Mouse (Mus musculus) layer of hippocampus, adult 8-10 months (tissue): ENCODE data around the gene Tbx1. TPM values are rescaled to one million over a fixed set of nuclear protein-coding genes. Genes with fewer than 3 reads are reported as not detected.
"Not testable (repeated sequence)": the region's sequence is repeated elsewhere in the genome, so short reads cannot be mapped to it uniquely, and the experiment has no call there.

Experiments used
- DNase-seq, 2 experiments: peaks; one replicate each; pipeline ENCODE4 v3.0.0; 2022; ENCODE audit warnings: low spot score in 2 of 2
- total RNA-seq, 4 experiments: library from RNA; stranded (reverse); gene quantifications; 2 replicates each; pipeline ENCODE4 v1.2.4; 2022

The Tbx1 gene
- total RNA-seq, 4 experiments from 2014 or later, result 0.70 to 1.7 (median 1.3) TPM

DNA sequence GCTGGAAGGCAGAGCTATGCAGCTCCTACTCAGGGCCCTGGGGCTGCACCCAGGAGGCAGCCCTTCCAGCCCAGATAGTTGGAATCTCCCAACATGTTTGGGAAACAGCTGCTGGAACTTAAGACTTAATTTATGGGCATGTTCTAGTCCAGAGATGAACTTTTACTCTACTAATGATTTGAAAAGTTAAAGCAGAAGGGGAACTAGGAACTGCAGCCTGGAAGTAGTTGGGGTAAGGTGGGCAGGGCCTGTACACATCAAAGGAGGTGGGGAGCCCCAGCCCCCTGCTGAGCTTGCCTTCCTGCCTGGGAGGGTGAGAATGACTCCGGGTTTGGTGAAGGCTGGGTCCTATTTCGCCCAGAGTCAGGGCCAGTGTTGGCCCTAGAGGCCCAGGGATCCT lies 35.8 kb downstream of the Tbx1 start:
- DNase-seq, result no peak

DNA sequence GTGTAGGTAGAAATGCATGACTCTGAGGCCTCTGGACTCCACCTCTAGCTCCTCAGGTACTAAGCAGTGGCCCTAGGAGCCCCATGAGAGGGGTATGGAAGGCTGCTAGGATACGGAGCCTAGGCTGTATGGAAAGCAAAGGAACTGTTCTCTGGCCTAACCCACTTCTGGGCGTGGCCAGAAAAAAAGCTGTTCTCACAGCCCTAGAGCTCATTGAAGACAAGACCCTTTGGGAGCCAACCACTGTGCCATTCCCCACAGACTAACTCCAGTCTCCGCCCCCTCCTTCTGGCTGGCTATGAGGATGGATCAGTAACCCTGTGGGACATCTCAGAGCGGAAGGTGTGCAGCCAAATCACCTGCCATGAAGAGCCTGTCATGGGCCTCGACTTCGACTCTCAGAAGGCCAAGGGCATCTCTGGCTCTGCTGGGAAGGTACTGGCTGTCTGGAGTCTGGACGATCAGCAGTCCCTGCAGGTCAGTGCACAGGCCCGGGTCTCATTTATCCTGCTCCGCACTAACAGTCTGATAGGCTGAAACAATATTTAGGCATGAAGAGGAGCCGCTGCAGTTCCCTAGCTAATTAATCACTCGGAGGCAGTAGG lies 38.3 kb downstream of the Tbx1 start:
- no peak for DNase-seq

DNA sequence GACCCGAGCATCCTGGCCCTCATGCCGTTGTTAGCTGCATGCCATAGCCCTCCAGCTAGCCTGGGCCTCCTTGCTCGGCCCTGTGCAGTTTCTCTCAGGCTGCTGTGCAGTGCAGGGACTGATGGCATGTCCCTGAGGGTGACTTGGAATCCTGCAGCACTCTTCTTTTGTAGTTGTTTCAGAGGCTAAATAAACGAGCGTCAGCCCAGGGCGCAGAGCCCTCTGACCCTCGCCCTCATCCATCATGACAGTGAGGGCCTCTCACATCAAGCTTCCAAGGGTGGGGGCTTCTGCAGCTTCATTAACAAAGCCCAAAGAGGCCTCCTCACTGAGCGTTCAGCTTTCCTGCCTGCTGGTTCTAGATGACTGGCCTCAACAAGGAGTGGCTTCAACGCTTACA lies 38.9 kb downstream of the Tbx1 start:
- DNase-seq, result no peak

DNA sequence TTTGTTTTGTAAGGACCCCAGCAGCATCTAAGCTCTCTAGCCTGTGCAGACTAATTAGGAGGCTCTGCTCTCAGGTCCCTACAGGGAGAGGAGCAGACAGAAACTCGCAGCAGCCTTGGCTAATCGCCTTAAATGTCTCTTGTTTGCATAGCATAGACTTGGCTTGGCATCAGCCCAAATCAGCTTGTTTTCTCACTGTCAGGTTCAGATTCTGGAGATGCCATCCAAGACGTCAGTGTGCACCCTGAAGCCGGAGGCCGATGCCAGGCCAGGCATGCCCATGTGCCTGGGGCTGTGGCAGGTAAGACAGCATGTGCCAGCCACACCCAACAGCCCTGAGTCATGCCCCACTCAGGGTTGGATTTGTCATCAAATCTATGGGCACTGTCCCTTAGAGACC lies 42.6 kb downstream of the Tbx1 start:
- no peak for DNase-seq

DNA sequence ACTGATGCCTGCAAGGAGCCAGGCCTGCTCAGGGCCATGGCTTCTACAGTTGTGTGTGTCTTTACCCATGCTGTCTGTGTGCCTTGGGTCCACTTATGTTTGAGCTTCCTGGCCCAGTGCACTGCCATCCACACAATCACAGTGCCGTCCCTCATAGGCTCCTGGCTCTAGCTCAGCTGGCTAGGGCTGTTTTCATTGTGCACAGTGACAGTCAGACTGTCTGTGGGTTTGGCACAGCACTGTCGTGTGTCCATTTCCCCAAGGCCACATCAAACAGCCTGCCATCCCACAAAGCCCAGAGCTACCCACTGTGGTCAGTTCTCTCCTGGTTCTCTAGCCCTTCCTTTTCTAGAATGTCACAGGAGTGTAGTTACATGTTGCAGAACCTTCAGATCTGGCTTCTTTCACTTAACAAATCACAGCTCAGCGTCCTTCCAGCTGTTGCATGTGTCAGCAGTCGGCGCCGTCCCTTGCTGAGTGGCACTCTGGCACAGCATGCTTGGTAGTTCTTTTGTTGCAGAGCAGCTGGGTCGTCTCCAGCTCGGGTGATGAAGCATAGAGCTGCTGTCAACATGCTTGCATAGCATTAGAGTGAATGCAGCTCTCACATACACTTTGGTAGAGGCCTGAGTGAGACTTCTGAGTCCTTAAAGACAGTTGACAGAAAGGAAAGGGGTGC lies 47.2 kb downstream of the Tbx1 start:
- DNase-seq, result peak in 1 of 2 experiments; percentile 20

DNA sequence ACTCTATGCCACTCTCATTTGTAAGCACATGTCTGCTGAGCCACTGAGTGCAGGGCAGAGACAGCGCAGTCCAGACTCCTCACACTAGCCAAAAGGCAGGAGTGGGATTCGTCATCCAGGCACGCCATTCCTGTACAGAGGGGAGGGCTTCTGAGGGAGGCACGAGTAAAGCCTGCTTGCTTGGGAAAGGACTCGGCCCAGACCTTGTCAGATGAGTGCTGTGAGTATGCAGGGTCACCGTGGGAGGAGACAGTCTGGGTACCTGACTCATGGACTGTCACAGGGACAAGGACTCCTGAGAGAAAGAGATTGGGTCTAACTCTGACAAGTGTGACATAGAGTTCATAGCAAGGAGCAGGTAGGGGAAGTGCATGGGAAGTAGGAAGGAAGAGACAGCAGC lies 51.2 kb downstream of the Tbx1 start:
- no peak for DNase-seq

DNA sequence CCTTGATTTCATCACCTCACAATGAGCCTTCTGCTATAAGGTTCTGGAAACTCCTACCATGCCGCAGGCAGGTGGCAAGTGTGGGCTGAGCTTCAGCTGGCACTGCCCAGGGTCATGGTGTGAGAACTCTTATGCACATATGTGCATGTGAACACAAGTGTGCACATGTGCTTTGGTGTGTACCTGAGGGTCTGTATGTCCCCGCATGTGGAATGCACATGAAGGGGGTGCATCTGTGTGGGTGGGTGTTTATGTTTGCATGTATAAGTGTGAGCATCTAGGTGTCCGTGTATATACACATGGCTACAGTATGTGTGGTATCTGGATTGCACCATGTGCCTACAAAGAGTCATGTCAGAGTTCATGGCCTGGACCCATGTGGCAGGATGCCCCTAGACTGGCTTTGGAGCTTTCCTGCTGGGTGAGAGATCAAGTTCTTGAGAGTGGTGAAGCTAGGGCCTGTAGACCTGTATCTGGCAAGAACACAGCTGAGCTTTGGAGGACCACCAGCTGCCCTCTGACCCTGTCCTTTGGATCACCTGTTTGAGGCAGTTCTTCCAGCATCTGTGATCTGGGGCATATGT lies 53.0 kb downstream of the Tbx1 start:
- DNase-seq, result no peak

DNA sequence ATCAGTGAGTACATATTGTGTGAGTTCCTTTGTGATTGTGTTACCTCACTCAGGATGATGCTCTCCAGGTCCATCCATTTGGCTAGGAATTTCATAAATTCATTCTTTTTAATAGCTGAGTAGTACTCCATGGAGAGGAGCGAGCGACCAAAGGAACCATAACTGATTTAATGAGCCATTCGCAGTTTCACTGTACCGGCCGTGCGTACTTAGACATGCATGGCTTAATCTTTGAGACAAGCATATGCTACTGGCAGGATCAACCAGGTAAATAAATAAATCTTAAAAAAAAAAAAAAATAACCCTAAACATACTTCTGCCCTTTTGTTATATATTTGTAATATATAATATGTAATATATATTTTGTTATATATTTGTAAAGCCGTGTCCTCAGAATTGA lies 57.4 kb downstream of the Tbx1 start:
- DNase-seq, result not testable (repeated sequence)

Other genes with a start within 250 kb of the Tbx1 start
- 100 to 1,000 TPM; 112 to 138 (median 127) TPM for gene Tango2, start 242.6 kb downstream of the Tbx1 start, total RNA-seq
- gene Arvcf, start 242.5 kb downstream of the Tbx1 start, total RNA-seq, result 10 to 100 TPM; 35.5 to 52.4 (median 41.6) TPM
- 10 to 100 TPM; 19.4 to 24.4 (median 21.0) TPM for gene Txnrd2, start 164.3 kb downstream of the Tbx1 start, total RNA-seq
- 10 to 100 TPM; 67.1 to 80.6 (median 76.9) TPM for gene Comt, start 163.8 kb downstream of the Tbx1 start, total RNA-seq
- gene Gnb1l, start 92.0 kb downstream of the Tbx1 start, total RNA-seq, result 1 to 10 TPM; 5.7 to 8.9 (median 6.5) TPM
- 10 to 100 TPM in 2 of 4 experiments, 1 to 10 TPM in 2; 7.9 to 11.1 (median 9.6) TPM for gene Rtl10, start 91.8 kb downstream of the Tbx1 start, total RNA-seq
- gene Gp1bb, start 31.7 kb upstream of the Tbx1 start, total RNA-seq, result 1 to 10 TPM in 1 of 4 experiments, under 1 TPM in 1, not detected in 2; 0.63 to 1.4 TPM
- 100 to 1,000 TPM; 169 to 200 (median 179) TPM for gene Gm49601, start 35.8 kb upstream of the Tbx1 start, total RNA-seq
- gene Sept5, start 39.3 kb upstream of the Tbx1 start, total RNA-seq, result 100 to 1,000 TPM; 499 to 528 (median 503) TPM
- 10 to 100 TPM; 28.8 to 41.7 (median 37.5) TPM for gene Cldn5, start 186.2 kb upstream of the Tbx1 start, total RNA-seq
- gene Ufd1, start 221.1 kb upstream of the Tbx1 start, total RNA-seq, result 100 to 1,000 TPM in 3 of 4 experiments, 10 to 100 TPM in 1; 92.9 to 117 (median 107) TPM
- gene Cdc45, start 221.3 kb upstream of the Tbx1 start, total RNA-seq, result 1 to 10 TPM; 1.5 to 3.4 (median 2.1) TPM
- 10 to 100 TPM; 18.3 to 31.0 (median 26.7) TPM for gene 2510002D24Rik, start 245.9 kb upstream of the Tbx1 start, total RNA-seq
- gene Gm28539, start 245.9 kb upstream of the Tbx1 start, total RNA-seq, result 10 to 100 TPM in 1 of 4 experiments, 1 to 10 TPM in 3; 4.6 to 11.1 (median 8.2) TPM